Mouse (Mus musculus): Measurements from ENCODE around the gene Pgp.

DNA sequence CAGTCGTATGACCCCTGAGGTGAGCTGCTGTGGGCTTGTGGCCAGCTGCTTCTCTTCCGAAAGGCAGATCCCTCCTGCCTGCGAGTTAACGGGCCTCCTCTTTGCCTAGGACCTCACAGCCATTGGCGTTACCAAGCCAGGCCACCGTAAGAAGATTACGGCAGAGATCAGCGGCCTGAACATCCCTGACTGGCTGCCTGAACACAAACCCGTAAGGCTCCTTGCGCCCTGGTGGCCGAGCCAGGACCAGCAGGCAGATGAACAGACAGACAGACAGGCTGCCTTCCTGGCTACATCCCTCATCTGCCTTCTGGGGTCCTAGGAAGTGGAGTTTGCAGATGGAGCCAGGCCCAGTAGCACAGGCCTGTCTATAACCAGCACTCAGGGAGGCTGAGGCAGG lies 32.0 kb downstream of the Pgp start:
- TF ChIP-seq CTCF (IDR thresholded peaks at IDR 0.05; ENCODE audit: low read depth, low read length) (no peak), GATA1 (IDR thresholded peaks at IDR 0.05; ENCODE audit: borderline replicate concordance, low read length) (no peak), POLR2AphosphoS5 (IDR thresholded peaks at IDR 0.05; ENCODE audit: insufficient replicate concordance, low read depth, low read length) (no peak)
